Mouse (Mus musculus) layer of hippocampus, postnatal 10 days (tissue): ENCODE measurements around the gene Rabac1. TPM values are rescaled to one million over a fixed set of nuclear protein-coding genes. Genes with fewer than 3 reads are reported as not detected.

ENCODE experiments used
- DNase-seq, 2 experiments: peaks; one replicate each; pipeline ENCODE4 v3.0.0; 2021; ENCODE audit warnings: low spot score in 2 of 2
- long read RNA-seq: library from polyadenylated mRNA; stranded (forward); transcript quantifications from one replicate; pipeline ENCODE4 v2.0.0, GENCODE M21; 2023
- total RNA-seq, 2 experiments: library from RNA; stranded (reverse); gene quantifications; 2 replicates each; pipeline ENCODE4 v1.2.3; 2021

The Rabac1 gene
- total RNA-seq = 100 to 1,000 TPM; 247 to 271 TPM
- long read RNA-seq, transcript Rabac1-201 (5 exons, 899 nt) = major isoform, 179 of 191 reads
- long read RNA-seq, partial matches to known transcripts = 1 of 191 reads
- long read RNA-seq, other reads (novel, unspliced or antisense) = 9 of 191 reads

- DNase-seq = peak; percentile 84 to 89
Observed at GRCm38 (mm10) chr7:24971972-24972893, at the start of gene Rabac1. Rabac1 (minus strand) TSS chr7:24972754.

DNA sequence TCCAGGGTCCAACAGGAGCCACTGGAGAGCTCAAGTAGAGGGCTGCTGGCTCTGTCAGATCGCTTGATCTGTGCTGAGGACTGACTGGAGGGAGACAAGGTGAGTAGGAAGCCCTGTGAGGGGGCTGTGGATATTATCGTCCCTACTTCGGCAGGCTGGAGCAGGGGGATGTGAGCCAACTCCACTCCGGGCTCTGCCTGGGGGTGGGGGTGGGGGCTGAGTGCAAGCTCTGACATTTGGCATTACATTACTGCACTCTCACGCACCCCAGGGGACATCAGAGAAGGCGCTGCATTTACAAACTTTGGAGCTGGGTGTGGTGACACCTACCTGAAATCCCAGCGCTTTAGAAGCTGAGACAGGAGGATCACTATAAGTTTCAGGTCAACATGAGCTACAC lies 39.0 kb upstream of the Rabac1 start:
- DNase-seq = no peak

GRCm38 (mm10) chr7:25010090-25010913 lies 37.7 kb upstream of the Rabac1 start:
- peak; percentile 71 to 72 for DNase-seq

GRCm38 (mm10) chr7:25009099-25009700 lies 36.6 kb upstream of the Rabac1 start:
- peak; percentile 59 to 63 for DNase-seq

GRCm38 (mm10) chr7:25008635-25009034 lies 36.1 kb upstream of the Rabac1 start:
- DNase-seq = peak in 1 of 2 experiments; percentile 62

DNA sequence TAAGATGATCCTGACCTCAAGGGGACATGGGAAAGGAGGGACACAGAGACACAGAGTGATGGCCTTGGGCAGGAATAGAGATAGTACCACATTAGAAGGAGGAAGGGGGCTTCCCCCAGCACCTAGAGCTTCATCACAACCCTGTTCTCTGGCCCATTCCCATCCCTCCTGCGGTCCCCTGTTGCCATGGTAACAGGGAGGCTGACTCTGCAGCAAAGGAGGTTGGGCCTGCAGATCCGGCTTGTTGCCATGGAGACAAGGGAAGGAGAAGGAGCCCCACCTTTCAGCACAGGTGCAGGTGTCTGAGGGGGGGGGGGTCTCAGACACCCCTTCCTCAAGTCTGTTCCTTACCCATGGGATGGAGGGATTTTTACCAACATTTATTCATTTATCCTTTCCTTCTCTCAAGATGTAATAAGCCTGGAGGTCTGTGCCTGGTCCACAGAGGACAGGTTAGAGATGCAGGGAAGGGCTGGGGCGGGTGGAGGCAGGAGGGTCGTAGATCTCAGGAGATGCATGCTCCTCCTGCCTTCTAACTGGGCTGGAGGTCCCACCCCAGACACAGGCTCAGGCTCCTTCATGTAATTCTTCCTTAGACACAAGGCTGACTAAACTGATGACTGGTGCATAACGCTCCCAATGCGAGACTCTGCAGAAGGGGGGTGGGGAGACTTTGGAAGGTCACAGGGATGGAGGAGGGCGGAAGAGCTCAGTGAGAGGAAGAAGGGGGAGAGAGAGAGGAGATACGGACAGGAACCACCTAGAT lies 35.2 kb upstream of the Rabac1 start:
- DNase-seq = peak in 1 of 2 experiments; percentile 63

GRCm38 (mm10) chr7:25006586-25007364 lies 34.2 kb upstream of the Rabac1 start:
- no peak for DNase-seq

GRCm38 (mm10) chr7:25006171-25006570 lies 33.6 kb upstream of the Rabac1 start:
- no peak for DNase-seq

DNA sequence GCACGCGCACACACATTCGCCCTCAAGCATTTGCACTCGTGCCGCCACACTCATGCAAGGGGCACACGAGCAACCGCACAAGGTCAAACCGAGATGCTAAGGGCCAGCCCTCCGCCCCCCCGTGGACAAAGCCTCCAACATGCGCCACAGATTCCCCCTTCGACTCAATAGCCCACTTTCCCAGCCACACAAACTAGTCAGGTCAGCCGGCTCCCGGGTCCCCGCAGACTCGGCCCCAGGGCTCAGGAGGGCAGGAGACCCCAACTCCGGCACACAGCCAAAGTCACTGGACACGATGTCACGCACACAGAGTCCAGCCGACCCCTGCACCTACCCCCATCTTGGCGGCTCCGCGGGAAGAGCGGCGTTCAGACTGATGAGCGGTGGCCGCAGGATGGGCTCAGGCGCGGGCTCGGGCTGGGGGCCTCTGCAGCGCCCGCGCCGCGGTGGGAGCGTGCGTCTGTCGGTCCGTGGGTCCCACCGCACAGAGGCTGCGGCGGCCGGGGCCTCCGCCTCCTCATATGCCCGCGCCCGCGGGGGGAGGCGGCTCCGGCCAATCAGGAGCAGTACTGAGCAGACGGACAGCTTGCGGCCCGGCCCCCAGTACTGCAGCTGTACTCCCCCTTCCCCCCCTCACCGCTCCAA lies 33.0 kb upstream of the Rabac1 start, which contains the start of gene Atp1a3:
Gene Atp1a3, minus strand, starts transcription at position 538 of the 645 bp plus-strand sequence.
- DNase-seq = peak; percentile 73 to 85

DNA sequence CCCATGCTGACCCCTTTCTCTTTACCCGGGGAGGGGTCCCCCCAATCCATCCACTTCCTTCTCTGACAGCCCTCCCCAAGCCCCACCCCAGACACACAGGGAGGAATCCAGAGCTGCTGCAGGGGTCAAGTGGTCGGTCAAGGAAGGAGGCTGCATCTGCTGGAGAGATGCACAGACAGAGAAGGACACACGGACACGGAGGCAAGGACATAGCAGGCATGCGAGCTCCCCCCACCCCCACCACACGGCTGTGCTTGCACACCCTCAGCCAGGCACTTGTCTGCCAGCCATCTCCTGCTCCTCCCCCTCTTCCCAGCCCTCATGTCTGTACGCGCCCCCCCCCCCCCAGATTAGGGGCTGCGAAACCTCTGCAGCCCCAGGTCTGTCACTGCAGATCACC lies 32.3 kb upstream of the Rabac1 start:
- DNase-seq = no peak

GRCm38 (mm10) chr7:25003820-25004388 lies 31.4 kb upstream of the Rabac1 start:
- DNase-seq = no peak

DNA sequence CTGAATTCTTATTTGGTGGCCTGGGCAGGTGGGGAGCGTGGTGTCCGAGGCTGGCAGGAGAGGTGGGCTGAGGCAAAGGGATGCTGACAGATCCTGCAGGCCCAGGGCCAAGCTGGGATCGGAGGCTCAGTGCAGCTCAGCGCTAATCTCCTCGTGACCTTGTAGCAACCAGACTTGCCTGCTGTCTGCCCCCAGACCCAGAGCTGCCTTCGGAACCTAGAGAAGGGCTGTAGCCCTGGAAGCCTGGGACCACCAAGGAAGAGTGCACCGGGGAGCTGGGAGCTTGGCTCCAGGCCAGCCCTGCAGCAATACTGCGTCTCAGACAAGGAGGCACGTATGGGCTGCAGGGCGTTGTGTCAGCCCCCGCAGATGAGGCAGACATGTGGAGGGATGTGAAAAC lies 30.7 kb upstream of the Rabac1 start:
- DNase-seq = no peak

GRCm38 (mm10) chr7:25000711-25001110 lies 28.2 kb upstream of the Rabac1 start:
- DNase-seq = no peak

- DNase-seq = no peak
Observed at GRCm38 (mm10) chr7:25000211-25000610, 27.7 kb upstream of the Rabac1 start.

DNA sequence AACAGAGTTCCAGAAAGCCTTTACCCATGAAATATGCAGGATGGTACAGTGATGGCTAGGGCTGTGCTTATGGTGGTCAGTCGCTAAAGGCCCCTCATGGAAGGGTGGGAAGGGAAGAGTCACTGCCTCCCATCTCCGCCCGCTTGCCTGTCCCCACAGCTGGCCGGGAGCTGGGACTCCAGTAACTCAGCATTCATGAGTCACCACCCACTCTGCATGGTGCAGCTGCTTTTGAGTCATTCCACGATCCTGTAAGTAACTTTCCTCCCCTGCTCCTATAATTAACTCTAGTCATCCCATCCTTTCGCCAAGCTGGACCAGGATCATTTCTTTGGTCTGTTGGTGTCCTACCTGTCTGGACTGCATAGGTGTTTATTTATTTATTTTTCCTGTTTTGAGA lies 20.5 kb upstream of the Rabac1 start:
- DNase-seq = no peak

DNA sequence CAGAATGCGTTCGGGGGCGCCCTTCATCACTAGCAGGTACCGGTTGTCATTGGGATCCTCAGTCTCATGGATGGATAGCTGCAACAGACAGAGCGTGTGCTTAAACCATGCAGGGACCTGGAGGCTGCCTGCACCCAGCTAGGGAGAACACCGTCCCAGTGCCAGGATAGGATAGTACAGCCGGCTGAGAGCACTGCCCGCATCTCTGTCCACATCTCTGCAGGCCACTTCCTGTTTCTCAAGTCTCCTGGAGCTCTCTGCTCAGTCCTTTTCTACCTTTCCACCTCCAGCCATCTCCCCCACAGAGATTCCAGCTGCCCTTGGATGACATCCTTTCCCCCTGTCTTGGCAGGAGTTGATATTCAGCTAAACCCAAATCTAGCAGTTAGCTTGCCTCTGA lies 17.9 kb upstream of the Rabac1 start:
- no peak for DNase-seq

DNA sequence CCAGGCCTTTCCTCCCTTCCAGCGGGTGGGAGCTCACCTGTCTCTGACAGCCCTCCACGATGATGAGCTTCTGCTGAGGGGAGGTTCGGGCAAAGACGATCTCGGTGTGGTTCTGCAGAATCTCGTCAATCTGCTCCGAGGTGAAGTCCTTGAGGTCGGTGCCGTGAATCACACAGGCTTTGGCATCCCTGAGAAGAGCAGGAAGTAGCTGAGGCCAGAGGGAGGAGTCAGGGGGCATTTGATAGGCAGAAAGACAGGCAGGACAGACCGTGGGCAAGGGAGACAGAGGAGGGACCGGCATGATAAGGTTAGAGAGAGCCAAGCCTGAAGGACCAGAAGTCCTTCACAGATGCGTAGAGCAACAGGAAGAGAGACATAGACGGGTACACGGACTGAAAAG lies 15.4 kb upstream of the Rabac1 start:
- DNase-seq = no peak

- no peak for DNase-seq
Observed at GRCm38 (mm10) chr7:24985799-24986198, 13.2 kb upstream of the Rabac1 start.

DNA sequence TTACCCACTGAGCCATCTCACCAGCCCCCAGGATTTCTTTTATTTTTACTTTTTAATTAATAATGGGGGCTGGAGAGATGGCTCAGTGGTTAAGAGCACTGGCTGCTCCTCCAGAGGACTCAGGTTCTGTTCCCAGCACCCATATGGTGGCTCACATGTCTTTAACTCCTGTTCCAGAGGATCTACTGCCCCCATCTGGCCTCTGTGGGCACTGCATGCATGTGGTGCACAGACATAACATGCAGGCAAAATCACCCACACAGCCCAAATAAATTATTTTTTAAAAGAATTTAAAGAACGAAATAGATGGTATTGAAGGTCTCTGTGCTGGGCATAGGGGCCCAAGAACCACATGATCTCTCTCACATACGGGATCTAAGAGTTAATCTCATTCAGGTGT lies 11.8 kb upstream of the Rabac1 start:
- DNase-seq = no peak
